Mouse (Mus musculus): Measurements from ENCODE around the gene Tex26. TPM values are rescaled to one million over a fixed set of nuclear protein-coding genes. Genes with fewer than 3 reads are reported as not detected.

Gene Tex26
- total RNA-seq, 2 experiments from 2014 or later, result 0.49 to 0.69 TPM

- H3K27ac ChIP-seq, result no peak overlapping the region
- DNase-seq (ENCODE audit: low spot score in 2 of 2), result no peak
- no peak overlapping the region for H3K4me3 ChIP-seq
- TF ChIP-seq CTCF (conservative IDR thresholded peaks at IDR 0.05), result no peak
Measured at GRCm38 (mm10) chr5:149508094-149509029, 68.9 kb downstream of the Tex26 start.

DNA sequence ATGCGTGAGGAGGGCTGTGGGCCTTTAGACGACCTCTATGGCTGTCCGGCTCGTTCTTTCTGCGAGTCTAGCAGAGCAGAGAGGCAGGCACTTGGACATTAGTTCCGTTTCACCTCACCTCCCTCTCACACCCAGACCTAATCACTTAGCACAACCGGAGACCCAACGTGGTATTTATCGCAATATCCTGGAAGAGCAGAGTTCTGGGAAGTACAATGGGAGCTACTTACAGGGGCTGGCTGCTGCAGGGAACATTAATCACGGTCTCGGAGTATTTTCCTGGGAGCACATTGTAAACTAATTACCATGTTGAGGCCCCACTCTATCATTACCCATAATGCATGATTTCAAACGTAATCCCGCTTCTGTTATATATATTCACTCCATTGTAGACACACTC is 70.9 kb downstream of the Tex26 start:
- TF ChIP-seq CTCF (conservative IDR thresholded peaks at IDR 0.05), result no peak
- H3K27ac ChIP-seq, result no peak overlapping the region
- H3K4me3 ChIP-seq, result no peak overlapping the region
- DNase-seq (ENCODE audit: low spot score in 2 of 2), result no peak

GRCm38 (mm10) chr5:149512695-149513094 is 73.2 kb downstream of the Tex26 start:
- TF ChIP-seq CTCF (conservative IDR thresholded peaks at IDR 0.05), result no peak
- Histone ChIP-seq H3K4me3 (no peak overlapping the region), H3K27ac (no peak overlapping the region)
- DNase-seq (ENCODE audit: low spot score in 2 of 2), result no peak

GRCm38 (mm10) chr5:149513438-149514086 is 74.1 kb downstream of the Tex26 start:
- no peak for TF ChIP-seq CTCF (conservative IDR thresholded peaks at IDR 0.05)
- DNase-seq (ENCODE audit: low spot score in 2 of 2), result no peak
- H3K4me3 ChIP-seq, result no peak overlapping the region; the same call in 1 of the 2 replicates
- peak overlapping the region; percentile 71 for H3K27ac ChIP-seq

- peak; percentile 34; the same call in 1 of the 2 replicates for TF ChIP-seq CTCF (conservative IDR thresholded peaks at IDR 0.05)
- DNase-seq (ENCODE audit: low spot score in 2 of 2), result no peak
- peak overlapping the region; percentile 71 for H3K27ac ChIP-seq
- H3K4me3 ChIP-seq, result peak overlapping the region; percentile 24; the same call in 1 of the 2 replicates
Measured at GRCm38 (mm10) chr5:149514087-149514671, 74.7 kb downstream of the Tex26 start.

- no peak overlapping the region for H3K4me3 ChIP-seq
- DNase-seq (ENCODE audit: low spot score in 2 of 2), result no peak
- peak overlapping the region; percentile 28; the same call in 1 of the 2 replicates for H3K27ac ChIP-seq
- TF ChIP-seq CTCF (conservative IDR thresholded peaks at IDR 0.05), result no peak
Measured at GRCm38 (mm10) chr5:149514890-149515289, 75.4 kb downstream of the Tex26 start.

DNA sequence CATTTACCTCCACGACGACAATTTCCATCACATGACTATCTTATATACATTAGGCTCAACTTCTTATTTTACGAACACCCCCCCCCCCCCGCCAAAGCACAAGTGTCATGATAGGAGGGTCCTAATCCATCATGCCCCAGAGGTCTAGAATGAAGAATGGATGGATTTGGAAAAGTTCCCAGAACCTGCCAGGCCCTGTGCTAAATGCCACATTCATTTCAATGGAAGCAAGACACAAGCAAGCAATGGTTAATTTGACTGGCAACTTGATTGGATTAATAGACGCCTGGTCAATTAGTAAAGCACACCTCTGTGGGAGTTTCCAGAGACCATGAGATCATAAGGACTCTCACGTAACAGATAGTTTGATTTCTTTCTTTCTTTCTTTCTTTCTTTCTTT is 77.7 kb downstream of the Tex26 start:
- no peak for TF ChIP-seq CTCF (conservative IDR thresholded peaks at IDR 0.05)
- H3K27ac ChIP-seq, result no peak overlapping the region
- no peak for DNase-seq (ENCODE audit: low spot score in 2 of 2)
- no peak overlapping the region for H3K4me3 ChIP-seq

Other genes with a start within 250 kb of the Tex26 start
- 10 to 100 TPM in 1 of 2 experiments, 1 to 10 TPM in 1; 7.8 to 11.1 TPM for gene Alox5ap, start 174.9 kb upstream of the Tex26 start, total RNA-seq (2021)
- 1 to 10 TPM; 3.9 to 4.0 TPM for gene Medag, start 27.9 kb upstream of the Tex26 start, total RNA-seq (2021)
- gene Wdr95, start 89.0 kb downstream of the Tex26 start, total RNA-seq (2021), result 1 to 10 TPM in 1 of 2 experiments, under 1 TPM in 1; 0.41 to 1.0 TPM
- 100 to 1,000 TPM; 337 to 340 TPM for gene Hsph1, start 196.7 kb downstream of the Tex26 start, total RNA-seq (2021)
- 10 to 100 TPM; 10.7 to 11.9 TPM for gene B3glct, start 238.6 kb downstream of the Tex26 start, total RNA-seq (2021)

All from layer of hippocampus, adult 2 months (tissue).